Mouse (Mus musculus) lung, postnatal 0 days (tissue): Measurements from ENCODE around the gene Foxp2.

Experiments
- CTCF ChIP-seq: IDR thresholded peaks from 2 replicates; pipeline ENCODE4 v1.5.1; 2016; ENCODE audit warnings: antibody characterized with exemption, mild to moderate bottlenecking
- EP300 ChIP-seq: IDR thresholded peaks from 2 replicates; pipeline ENCODE4 v1.6.1; 2016; ENCODE audit warnings: antibody characterized with exemption, mild to moderate bottlenecking, control low read depth

DNA sequence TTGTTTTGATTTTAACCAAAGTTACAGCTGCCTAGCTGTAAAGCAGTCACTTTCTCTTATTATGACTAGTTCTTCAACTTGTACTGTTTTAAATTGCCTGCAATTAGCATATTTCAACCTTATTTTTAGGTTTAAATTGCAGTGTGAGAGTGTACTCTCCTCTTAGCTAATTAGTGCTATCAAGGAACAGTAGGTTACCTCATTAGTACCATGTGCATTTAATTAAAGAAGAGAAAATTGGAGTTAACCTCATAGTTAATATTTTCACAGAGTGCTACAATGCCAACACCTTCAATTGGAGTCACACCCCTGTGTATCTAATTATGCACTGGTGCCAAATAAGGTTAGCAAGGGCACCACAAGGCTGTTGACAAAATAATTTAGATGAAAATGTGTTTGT, 421.9 kb downstream of the Foxp2 start:
- no peak for TF ChIP-seq CTCF
- TF ChIP-seq EP300 = no peak
